Mouse (Mus musculus): ENCODE measurements around the gene Olfr13.

DNA sequence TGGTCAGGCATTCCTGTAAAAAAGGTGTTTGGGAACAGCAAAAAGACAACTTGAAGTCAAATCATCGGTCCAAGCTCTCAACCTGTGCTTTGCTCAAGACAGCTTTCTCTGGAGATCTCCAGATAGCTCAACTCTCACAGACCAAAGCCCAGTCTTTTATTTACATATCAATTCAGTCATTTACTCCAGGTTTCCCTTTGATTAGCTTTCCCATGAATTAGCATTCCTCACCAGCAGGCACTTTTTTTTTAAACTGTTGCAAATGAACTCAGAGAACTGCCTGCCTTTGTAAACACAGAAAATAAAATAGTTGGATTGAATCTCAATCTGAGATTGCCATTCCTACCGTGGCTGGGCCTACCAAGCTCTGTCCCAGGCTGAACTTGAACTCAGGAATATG, 33.4 kb downstream of the Olfr13 start:
- TF ChIP-seq CTCF (conservative IDR thresholded peaks at IDR 0.05; ENCODE audit: insufficient read depth, insufficient read length, low read depth, low read length): no peak
- no peak for TF ChIP-seq POLR2A (IDR thresholded peaks at IDR 0.05; ENCODE audit: low read depth, low read length)

Measured in kidney, adult 2 months (tissue).